Mouse (Mus musculus) ES-E14 (cell line): ENCODE results near the gene Ptprn2. TPM values are rescaled to one million over a fixed set of nuclear protein-coding genes. Genes with fewer than 3 reads are reported as not detected.

Source experiments
- DNase-seq: peaks from one replicate; pipeline ENCODE4 v3.0.0-alpha.2; 2013; ENCODE audit warnings: low read depth, low spot score
- H3K27ac ChIP-seq: 2 replicates; pipeline ENCODE4 v1.5.1; 2012; ENCODE audit warnings: low read depth, mild to moderate bottlenecking, low read length, moderate library complexity, mixed read lengths; ENCODE audit not compliant: poor library complexity, insufficient read depth, severe bottlenecking
- H3K36me3 ChIP-seq: 2 replicates; pipeline ENCODE4 v1.6.1; 2012; ENCODE audit warnings: mild to moderate bottlenecking, low read length, moderate library complexity, mixed read lengths; ENCODE audit not compliant: control insufficient read depth, poor library complexity, insufficient read depth, severe bottlenecking
- H3K4me1 ChIP-seq, 2 experiments: fragments of 150-350 bp in 1 of 2; sonication (generic) in 1 of 2; 2 replicates each; pipeline ENCODE4 v1.6.1; 2012; ENCODE audit warnings: low read length in 2 of 2, mild to moderate bottlenecking in 1 of 2, mixed read lengths in 1 of 2; ENCODE audit not compliant: control insufficient read depth in 2 of 2, insufficient read depth in 2 of 2, poor library complexity in 1 of 2
- H3K4me3 ChIP-seq, 2 experiments: fragments of 150-350 bp in 1 of 2; sonication (generic) in 1 of 2; 2 replicates each; pipeline ENCODE4 v1.5.1; 2012; ENCODE audit warnings: low read length in 2 of 2, low read depth in 1 of 2, mild to moderate bottlenecking in 1 of 2, mixed read lengths in 1 of 2; ENCODE audit not compliant: insufficient read depth in 1 of 2, poor library complexity in 1 of 2, severe bottlenecking in 1 of 2
- H3K9ac ChIP-seq: 2 replicates; pipeline ENCODE4 v1.6.1; 2012; ENCODE audit warnings: low read depth, mild to moderate bottlenecking, low read length, mixed read lengths; ENCODE audit not compliant: poor library complexity, insufficient read depth, severe bottlenecking
- H3K9me3 ChIP-seq: fragments of 150-350 bp; sonication (generic); 2 replicates; pipeline ENCODE4 v1.6.1; 2012; ENCODE audit warnings: low read depth, mild to moderate bottlenecking, low read length; ENCODE audit not compliant: control insufficient read depth, insufficient read depth
- CHD2 ChIP-seq: IDR thresholded peaks from 2 replicates; pipeline ENCODE4 v1.6.1; 2014; ENCODE audit warnings: mild to moderate bottlenecking, low read depth, low read length, inconsistent platforms
- HCFC1 ChIP-seq: IDR thresholded peaks from 2 replicates; pipeline ENCODE4 v1.6.1; 2012; ENCODE audit warnings: low read length, inconsistent platforms, borderline replicate concordance; ENCODE audit not compliant: insufficient read depth
- MAFK ChIP-seq: IDR thresholded peaks from 2 replicates; pipeline ENCODE4 v1.6.1; 2014; ENCODE audit warnings: mild to moderate bottlenecking, low read depth, low read length, inconsistent platforms; ENCODE audit not compliant: insufficient read depth
- ZC3H11A ChIP-seq: IDR thresholded peaks from 2 replicates; pipeline ENCODE4 v1.6.1; 2012; ENCODE audit warnings: low read depth, mild to moderate bottlenecking, inconsistent platforms, low read length, borderline replicate concordance
- ZNF384 ChIP-seq: IDR thresholded peaks from 2 replicates; pipeline ENCODE4 v1.6.1; 2012; ENCODE audit warnings: low read depth, low read length, inconsistent platforms
- in situ Hi-C, 2 experiments: fragments of 600-800 bp; cut with MboI; formaldehyde crosslinking; loops; one replicate each; pipeline ENCODE4 v1.15.1; 2025; ENCODE audit warnings: low sequenced_read_pairs in 2 of 2, inconsistent platforms in 1 of 2; ENCODE audit not compliant: unreplicated experiment in 2 of 2
- total RNA-seq: library from RNA; depleted of rRNA; stranded (reverse); fragments of 300-350 nt; gene quantifications from 2 replicates; pipeline ENCODE4 v1.2.3, GENCODE M21; 2012

Gene Ptprn2
- total RNA-seq, 1 experiment, result 0.40 TPM

DNA sequence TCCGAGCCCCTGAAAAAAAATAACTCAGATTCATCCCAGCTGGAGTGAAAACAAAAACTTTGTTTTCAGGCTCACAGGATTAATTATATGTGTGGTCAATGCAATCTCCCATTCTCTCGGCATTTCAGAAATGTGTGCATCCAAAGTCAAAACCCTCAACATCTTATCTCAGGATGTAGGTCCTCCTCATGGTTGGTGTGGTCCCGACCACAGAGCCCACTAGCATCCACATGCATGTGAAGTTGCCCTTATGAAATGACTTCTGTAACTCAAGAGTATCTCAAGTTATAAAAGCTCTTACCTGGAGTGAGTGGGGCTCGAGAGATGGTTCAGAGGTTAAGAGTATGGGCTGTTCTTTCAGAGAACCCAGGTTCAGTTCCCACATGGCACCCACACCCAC is 784.7 kb downstream of the Ptprn2 start:
- Histone ChIP-seq H3K27ac (no peak overlapping the region), H3K4me3 (no peak overlapping the region), H3K9ac (no peak overlapping the region), H3K9me3 (no peaks in the 10 kb centered on the region), H3K36me3 (no peaks in the 10 kb centered on the region), H3K4me1 (no peaks in the 10 kb centered on the region)
- TF ChIP-seq ZC3H11A, result no peak
- TF ChIP-seq MAFK, result no peak
- no peak for TF ChIP-seq CHD2
- in situ Hi-C loops, result no loop called here
- DNase-seq, result no peak

DNA sequence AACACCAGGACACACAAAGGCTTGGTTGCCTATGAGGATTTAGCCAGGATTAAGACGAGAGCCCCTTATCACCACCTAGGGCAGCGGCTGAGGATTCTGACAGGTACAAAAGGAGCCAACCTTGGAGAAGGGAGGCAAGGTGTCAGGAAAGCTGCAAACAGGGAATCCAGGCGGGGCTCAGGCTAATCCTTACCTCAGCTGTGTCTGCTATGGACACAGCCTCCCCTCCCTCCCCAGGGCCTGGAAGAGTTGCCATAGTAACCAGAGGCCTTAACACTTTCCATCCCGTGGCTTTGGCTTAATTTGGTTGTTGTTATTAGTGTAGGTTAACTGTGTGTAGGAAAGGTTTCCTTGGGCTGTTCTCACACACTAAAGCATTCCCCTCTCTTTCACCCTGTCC is 787.6 kb downstream of the Ptprn2 start:
- TF ChIP-seq CHD2, result no peak
- TF ChIP-seq MAFK, result no peak
- TF ChIP-seq ZC3H11A, result no peak
- TF ChIP-seq ZNF384, result no peak
- no peak for TF ChIP-seq HCFC1
- in situ Hi-C loops, result no loop called here
- Histone ChIP-seq H3K36me3 (no peaks in the 10 kb centered on the region), H3K9me3 (no peaks in the 10 kb centered on the region), H3K4me3 (no peak overlapping the region), H3K9ac (no peak overlapping the region), H3K4me1 (no peaks in the 10 kb centered on the region), H3K27ac (no peak overlapping the region)
- no peak for DNase-seq

GRCm38 (mm10) chr12:117274576-117274975 is 789.1 kb downstream of the Ptprn2 start:
- H3K27ac ChIP-seq, result no peak overlapping the region
- H3K9me3 ChIP-seq, result no peaks in the 10 kb centered on the region
- in situ Hi-C loops, result no loop called here
- H3K9ac ChIP-seq, result no peak overlapping the region
- H3K36me3 ChIP-seq, result no peaks in the 10 kb centered on the region
- DNase-seq, result no peak
- H3K4me1 ChIP-seq, result no peaks in the 10 kb centered on the region
- TF ChIP-seq MAFK (no peak), HCFC1 (no peak), ZC3H11A (no peak), ZNF384 (no peak), CHD2 (no peak)
- H3K4me3 ChIP-seq, result no peak overlapping the region

DNA sequence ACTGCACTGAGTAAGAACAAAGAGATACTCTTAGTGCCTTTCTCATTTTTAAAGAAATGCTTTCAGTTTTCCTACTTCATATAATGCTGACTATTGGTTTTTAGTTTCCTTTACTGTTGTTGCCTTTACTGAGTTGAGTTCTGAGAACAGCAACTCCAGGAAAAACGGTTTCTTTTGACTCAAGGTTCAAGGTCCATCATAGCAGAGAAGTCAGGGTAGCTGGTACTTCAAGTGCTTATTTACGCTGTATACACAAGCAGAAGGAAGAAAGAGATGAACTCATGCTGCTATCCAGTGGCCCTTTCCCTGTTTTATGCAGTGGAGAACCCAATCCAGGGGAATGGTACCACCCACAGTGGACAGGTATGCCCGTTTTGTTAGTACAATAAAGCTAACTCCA is 795.3 kb downstream of the Ptprn2 start:
- in situ Hi-C loops, result no loop called here
- H3K4me3 ChIP-seq, result no peak overlapping the region
- no peak for TF ChIP-seq ZNF384
- TF ChIP-seq CHD2, result no peak
- no peak for TF ChIP-seq ZC3H11A
- no peak overlapping the region for H3K9ac ChIP-seq
- H3K36me3 ChIP-seq, result no peaks in the 10 kb centered on the region
- no peaks in the 10 kb centered on the region for H3K4me1 ChIP-seq
- H3K9me3 ChIP-seq, result no peaks in the 10 kb centered on the region
- no peak overlapping the region for H3K27ac ChIP-seq
- DNase-seq, result no peak

GRCm38 (mm10) chr12:117282659-117283058 is 797.1 kb downstream of the Ptprn2 start:
- no peak overlapping the region for H3K4me3 ChIP-seq
- DNase-seq, result no peak
- in situ Hi-C loops, result no loop called here
- H3K27ac ChIP-seq, result no peak overlapping the region
- H3K9me3 ChIP-seq, result no peaks in the 10 kb centered on the region
- no peaks in the 10 kb centered on the region for H3K36me3 ChIP-seq
- TF ChIP-seq MAFK (no peak), HCFC1 (no peak), CHD2 (no peak), ZNF384 (no peak), ZC3H11A (no peak)
- no peak overlapping the region for H3K9ac ChIP-seq
- no peaks in the 10 kb centered on the region for H3K4me1 ChIP-seq
